Mouse (Mus musculus) urinary bladder, adult 2 months (tissue): ENCODE measurements around the gene Hist1h4k. TPM values are rescaled to one million over a fixed set of nuclear protein-coding genes. Genes with fewer than 3 reads are reported as not detected.
A peak's percentile ranks its signal among the peaks of the same experiment; 100 is the strongest.
"Not testable (repeated sequence)": the region's sequence is repeated elsewhere in the genome, so short reads cannot be mapped to it uniquely, and the experiment has no call there.

Source experiments
- DNase-seq: peaks from one replicate; pipeline ENCODE4 v3.0.0; 2022; ENCODE audit warnings: low spot score
- polyA plus RNA-seq: library from polyadenylated mRNA; depleted of rRNA; stranded (reverse); fragments of >200 nt; gene quantifications from 2 replicates; pipeline ENCODE4 v1.2.3, GENCODE M21; 2012

The Hist1h4k gene
- polyA plus RNA-seq, 1 experiment: 1.4 TPM

DNA sequence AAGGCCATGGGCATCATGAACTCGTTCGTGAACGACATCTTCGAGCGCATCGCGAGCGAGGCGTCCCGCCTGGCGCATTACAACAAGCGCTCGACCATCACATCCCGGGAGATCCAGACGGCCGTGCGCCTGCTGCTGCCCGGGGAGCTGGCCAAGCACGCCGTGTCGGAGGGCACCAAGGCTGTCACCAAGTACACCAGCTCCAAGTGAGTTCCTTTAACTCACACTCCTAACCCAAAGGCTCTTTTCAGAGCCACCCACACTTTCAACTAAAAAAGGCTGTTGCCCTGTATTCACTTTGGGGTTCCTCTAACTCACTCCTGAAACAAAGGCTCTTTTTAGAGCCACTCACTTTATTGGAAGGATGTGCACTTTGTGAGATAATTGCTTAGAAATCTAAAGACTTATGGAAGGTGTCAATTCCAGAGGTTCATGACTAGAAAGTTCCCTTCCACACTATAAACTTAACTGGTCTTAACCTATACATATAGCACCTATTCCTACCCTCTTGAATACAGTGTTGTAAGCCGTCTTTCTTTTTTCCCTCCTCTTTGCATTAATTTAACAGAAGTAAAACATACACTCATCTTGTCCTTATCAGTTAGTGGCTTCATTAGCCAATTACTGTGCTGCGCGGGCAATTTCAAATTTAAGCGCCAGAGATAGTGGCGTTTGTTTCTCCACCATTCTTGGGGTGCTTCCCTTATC lies 4.1 kb upstream of the Hist1h4k start:
- DNase-seq: not testable (repeated sequence)

GRCm38 (mm10) chr13:21753524-21754285 lies 3.4 kb upstream of the Hist1h4k start, which contains the start of the genes Hist1h2ak and Hist1h2bn:
TSS of gene Hist1h2ak (minus strand) at chr13:21753827.
TSS of gene Hist1h2bn (plus strand) at chr13:21754123.
- peak; percentile 34 for DNase-seq

- no peak for DNase-seq
These were observed 2.8 kb upstream of the Hist1h4k start for GRCm38 (mm10) chr13:21753051-21753523.

DNA sequence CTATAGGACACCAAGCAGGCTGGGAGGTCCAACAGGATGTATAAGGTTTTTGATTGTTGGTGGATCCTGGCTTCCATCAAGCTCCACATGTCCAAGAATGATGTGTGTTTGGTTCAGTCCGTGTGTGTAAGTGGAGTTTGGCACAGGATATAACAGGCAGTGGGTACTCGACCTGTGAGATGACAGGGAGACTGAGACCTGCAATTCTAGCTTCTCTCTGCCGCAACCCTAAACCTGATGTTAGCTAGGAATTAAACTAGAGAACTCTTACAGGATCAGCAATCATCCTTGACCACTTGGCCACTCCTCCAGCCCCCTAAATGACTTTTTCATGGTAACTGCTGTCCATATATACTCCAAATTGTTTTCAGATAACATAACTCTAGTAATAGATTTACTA lies 2.1 kb upstream of the Hist1h4k start:
- DNase-seq: no peak

GRCm38 (mm10) chr13:21751827-21752226 lies 1.5 kb upstream of the Hist1h4k start:
- DNase-seq: no peak

- DNase-seq: no peak
These were observed 1.1 kb upstream of the Hist1h4k start for GRCm38 (mm10) chr13:21751417-21751816.

- no peak for DNase-seq
These were observed 732 bp downstream of the Hist1h4k start for GRCm38 (mm10) chr13:21749387-21750158.

DNA sequence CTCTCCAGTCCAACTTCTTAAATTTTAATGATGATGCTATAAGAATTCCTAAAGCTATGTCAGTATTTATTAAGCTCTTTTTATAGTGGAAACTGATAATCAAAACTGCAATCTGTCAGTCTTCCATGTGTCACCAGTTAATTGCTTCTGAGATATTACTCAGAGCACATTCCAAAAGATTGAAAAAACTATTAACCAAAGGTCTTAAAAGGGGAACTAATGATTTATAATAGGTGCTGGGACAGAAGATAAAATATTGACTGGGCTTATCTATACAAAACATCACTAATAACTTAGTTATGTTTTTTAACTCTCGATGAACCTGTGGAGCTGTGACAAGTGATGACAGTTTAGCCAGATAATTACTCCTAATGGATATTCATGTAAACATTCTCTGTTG lies 5.3 kb downstream of the Hist1h4k start:
- DNase-seq: no peak

GRCm38 (mm10) chr13:21734906-21735767 lies 15.2 kb downstream of the Hist1h4k start, which contains the start of gene Hist1h4j:
TSS of gene Hist1h4j (plus strand) at chr13:21735064.
- peak; percentile 46 for DNase-seq

DNA sequence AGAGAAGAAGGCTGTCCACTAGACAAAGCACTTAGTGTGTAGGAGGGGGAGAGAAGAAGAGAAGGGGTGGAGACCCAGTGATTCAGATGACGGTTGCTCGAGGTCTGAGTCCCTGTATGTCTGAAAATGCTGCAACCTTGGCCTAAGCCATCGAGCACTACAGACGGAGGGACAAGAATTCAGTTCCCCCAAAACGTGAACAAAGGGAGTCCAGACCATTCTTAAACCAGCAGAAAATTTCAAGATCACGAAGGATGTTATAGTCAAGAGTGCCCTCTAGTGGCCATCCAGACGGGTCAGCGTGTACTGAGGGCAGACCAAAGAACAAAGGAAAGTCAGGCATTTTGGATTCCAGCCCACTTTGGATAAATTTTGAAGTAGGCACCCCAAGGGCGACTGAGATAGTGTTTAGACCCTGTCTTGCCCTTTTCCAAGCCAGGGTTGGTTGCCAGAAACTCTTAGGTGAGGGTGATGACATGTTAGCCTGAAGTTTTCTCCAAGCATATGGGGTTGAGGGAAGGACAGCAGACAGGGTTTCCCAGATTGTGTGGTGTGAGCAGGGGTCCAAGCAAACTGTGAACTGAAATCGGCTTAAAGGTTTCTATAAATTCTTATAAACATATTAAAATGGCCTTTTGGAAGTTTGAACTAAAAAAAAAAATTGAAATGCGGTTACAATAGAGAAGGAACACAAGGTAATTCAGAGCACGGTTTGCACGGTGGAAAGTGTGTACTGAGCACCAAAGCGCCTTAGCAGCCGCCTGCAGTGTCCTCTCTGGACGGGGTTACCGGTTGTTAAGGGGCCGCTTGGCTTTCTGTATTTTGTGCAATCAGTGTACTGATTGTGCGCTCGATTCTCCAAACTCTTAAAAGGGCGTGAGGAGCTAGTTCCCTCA lies 16.0 kb downstream of the Hist1h4k start:
- no peak for DNase-seq

- DNase-seq: no peak
These were observed 16.8 kb downstream of the Hist1h4k start for GRCm38 (mm10) chr13:21733466-21733865.

DNA sequence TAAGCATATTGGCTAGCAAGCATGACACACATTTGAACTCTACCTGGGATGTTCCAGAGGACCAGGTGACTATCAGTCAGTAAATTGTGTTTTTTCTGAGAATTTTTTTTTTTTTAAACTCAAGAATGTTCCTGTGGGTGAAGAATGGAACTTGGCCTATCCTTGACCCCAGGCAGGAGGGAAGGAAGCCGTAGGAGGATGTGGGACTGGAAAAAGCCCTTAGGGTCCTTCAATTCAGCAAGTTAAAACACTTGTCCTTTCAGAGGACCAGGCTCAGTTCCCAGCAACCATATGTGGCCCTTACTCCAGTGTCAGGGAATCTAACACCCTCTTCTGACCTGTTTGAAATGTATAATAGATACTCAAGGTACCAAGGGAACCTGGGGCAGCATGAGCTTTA lies 20.8 kb downstream of the Hist1h4k start:
- no peak for DNase-seq

DNA sequence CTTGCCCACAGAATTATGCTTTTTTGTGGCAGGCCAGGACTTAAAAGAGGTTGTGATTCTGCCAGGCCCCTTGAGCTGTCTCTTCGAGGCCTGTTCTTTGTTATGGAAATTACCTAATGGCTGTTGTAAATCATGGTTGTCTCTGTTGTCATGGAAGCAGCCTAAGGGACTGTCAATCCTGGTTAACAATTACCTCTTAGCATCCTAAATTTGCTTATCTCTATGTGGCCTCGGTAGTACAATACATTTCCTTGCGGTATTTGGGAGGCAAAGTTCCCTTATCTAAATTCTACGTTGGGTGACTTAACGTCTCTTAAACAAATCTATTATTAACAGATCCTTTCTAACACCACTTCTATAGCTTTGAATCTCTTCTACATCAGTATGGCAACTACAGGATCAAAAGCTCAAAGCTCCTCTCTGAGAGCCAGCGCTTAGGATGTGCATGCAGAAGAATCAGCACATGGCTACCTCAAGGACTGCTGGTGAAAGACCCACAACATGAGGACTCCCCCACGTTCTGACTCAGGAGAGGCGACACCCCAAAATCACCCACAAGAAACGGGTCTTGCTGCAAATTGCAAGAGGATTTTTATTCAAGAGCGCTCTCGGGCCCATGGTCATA lies 22.2 kb downstream of the Hist1h4k start:
- no peak for DNase-seq

GRCm38 (mm10) chr13:21722993-21723836 lies 27.1 kb downstream of the Hist1h4k start:
- no peak for DNase-seq

DNA sequence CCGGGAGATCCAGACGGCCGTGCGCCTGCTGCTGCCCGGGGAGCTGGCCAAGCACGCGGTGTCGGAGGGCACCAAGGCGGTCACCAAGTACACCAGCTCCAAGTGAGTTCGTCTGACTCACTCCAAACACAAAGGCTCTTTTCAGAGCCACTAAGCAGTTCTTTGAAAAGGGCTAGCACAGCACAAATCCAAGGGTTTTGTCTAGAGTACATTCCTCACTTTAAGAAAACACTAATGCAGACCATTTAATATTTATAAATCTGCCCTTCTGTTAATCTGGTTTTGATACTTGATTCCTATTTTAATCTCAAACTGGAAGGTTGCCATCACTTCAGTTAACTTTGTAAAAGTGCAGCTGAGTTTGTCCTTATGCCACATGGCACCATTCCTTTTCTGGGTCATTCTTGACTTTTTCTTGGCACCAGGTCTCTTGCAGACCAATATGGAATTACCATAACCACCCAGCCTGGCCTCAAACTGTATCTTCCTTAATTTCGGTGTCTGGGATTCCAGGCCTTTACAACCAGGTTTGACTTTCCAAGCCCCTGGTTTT lies 27.9 kb downstream of the Hist1h4k start:
- DNase-seq: no peak

DNA sequence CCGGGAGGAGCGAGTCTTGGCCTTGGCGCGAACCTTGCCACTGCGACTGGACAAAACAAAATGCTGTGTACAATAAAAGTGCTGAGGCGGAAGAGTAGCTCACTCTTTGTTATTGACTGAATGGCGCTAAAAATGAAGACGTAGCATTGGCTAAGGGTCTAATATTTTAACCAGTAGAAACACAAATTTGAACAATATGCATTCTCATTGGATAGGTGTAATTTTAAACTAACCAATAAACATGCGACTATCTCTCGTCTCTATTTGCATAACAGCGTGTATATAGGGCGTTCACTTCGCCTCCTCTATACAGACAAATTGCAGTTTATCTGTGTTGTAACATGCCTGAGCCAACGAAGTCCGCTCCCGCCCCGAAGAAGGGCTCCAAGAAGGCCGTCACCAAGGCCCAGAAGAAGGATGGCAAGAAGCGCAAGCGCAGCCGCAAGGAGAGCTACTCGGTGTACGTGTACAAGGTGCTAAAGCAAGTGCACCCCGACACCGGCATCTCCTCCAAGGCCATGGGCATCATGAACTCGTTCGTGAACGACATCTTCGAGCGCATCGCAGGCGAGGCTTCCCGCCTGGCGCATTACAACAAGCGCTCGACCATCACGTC lies 28.4 kb downstream of the Hist1h4k start, which contains the start of gene Hist1h2bm:
Gene Hist1h2bm, plus strand, starts transcription at position 288 of the 616 bp plus-strand sequence.
- DNase-seq: not testable (repeated sequence)

DNA sequence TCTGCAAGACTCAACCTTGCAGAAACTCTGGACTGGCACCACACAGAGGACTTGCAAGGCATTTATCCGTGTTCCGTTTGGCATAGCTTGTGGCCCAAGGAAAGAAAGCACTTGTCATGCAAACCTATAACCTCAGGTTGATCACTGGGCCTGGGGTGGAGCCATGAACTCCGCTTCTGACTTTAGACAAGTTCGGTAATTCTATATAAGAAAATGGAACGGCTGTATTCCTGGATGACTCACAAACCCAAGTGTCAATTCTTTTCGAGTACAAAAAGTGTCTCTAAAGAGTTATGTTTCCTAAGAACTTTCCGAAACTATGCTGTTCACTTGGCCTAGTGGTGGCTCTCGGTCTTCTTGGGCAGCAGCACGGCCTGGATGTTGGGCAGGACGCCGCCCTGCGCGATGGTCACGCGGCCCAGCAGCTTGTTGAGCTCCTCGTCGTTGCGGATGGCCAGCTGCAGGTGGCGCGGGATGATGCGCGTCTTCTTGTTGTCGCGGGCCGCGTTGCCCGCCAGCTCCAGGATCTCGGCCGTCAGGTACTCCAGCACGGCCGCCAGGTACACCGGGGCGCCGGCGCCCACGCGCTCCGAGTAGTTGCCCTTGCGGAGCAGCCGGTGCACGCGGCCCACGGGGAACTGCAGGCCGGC lies 29.1 kb downstream of the Hist1h4k start:
- DNase-seq: not testable (repeated sequence)
